Mouse (Mus musculus) heart, embryonic 11.5 days (tissue): ENCODE data around the gene Anp32a. TPM values are rescaled to one million over a fixed set of nuclear protein-coding genes. Genes with fewer than 3 reads are reported as not detected.

Experiments
- ATAC-seq: fragments of 200-750 bp; cut with Nextera tagmentation; replicated peaks from 2 replicates; pipeline ENCODE4 v1.8.0; 2017; ENCODE audit warnings: moderate library complexity; ENCODE audit not compliant: insufficient number of reproducible peaks, low FRiP score, low TSS enrichment
- H3K27ac ChIP-seq: fragments of 300-500 bp; sonication (generic); 2 replicates; pipeline ENCODE4 v1.5.1; 2014; ENCODE audit warnings: mild to moderate bottlenecking, low read depth, low read length
- H3K27me3 ChIP-seq: fragments of 300-500 bp; sonication (generic); 2 replicates; pipeline ENCODE4 v1.6.1; 2014; ENCODE audit warnings: mild to moderate bottlenecking, low read length, mixed read lengths; ENCODE audit not compliant: control insufficient read depth, insufficient read depth
- H3K36me3 ChIP-seq: fragments of 300-500 bp; sonication (generic); 2 replicates; pipeline ENCODE4 v1.6.1; 2014; ENCODE audit warnings: mild to moderate bottlenecking, low read length, moderate library complexity, mixed read lengths; ENCODE audit not compliant: control insufficient read depth, insufficient read depth
- H3K4me1 ChIP-seq: fragments of 300-500 bp; sonication (generic); 2 replicates; pipeline ENCODE4 v1.6.1; 2014; ENCODE audit warnings: low read length; ENCODE audit not compliant: control insufficient read depth, insufficient read depth
- H3K4me2 ChIP-seq: fragments of 300-500 bp; sonication (generic); 2 replicates; pipeline ENCODE4 v1.6.1; 2014; ENCODE audit warnings: mild to moderate bottlenecking, moderate library complexity
- H3K4me3 ChIP-seq: fragments of 300-500 bp; sonication (generic); 2 replicates; pipeline ENCODE4 v1.5.1; 2014; ENCODE audit warnings: low read depth, low read length
- H3K9ac ChIP-seq: fragments of 300-500 bp; sonication (generic); 2 replicates; pipeline ENCODE4 v1.6.1; 2014; ENCODE audit warnings: mild to moderate bottlenecking, low read depth, low read length, moderate library complexity
- H3K9me3 ChIP-seq: fragments of 300-500 bp; sonication (generic); replicated peaks from 2 replicates; pipeline ENCODE4 v1.6.1; 2016; ENCODE audit warnings: low read length; ENCODE audit not compliant: control insufficient read depth
- WGBS: fragments of 180-500 bp; shearing (Covaris S2); extraction: QIAGEN DNeasy Blood & Tissue Kit; methylation state at CpG from one replicate; pipeline ENCODE4 v1.1.7; 2014; ENCODE audit not compliant: insufficient replicate concordance; 5-methylcytosine and 5-hydroxymethylcytosine counted together
- polyA plus RNA-seq: library from polyadenylated mRNA; unstranded; fragments of >200 nt; fragmentation: Nextera tagmentation; extraction: Ambion mirVana; gene quantifications from 2 replicates; pipeline ENCODE4 v1.2.1, GENCODE M21; 2014

Gene Anp32a
- polyA plus RNA-seq, 1 experiment from 2014 or later, result 120 TPM

DNA sequence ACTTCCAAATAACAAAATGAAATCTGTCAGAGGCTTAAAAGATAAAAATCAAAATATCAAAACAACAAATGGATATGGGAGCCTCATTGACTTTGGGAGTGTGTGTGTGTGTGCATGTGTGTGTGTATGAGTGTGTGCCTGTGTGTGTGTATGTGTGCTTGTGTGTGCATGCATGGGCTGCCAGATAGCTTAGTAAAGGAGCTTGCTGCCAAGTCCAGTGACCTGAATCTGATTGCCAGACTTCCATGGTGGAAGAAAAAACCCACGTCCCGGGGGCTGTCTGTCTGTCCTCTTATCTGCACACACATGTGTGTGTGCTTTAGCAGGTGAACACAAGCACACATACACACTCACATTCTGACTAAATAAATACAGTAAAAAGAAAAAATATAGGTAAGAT, 52.4 kb downstream of the Anp32a start:
- Histone ChIP-seq H3K9ac (no peak overlapping the region), H3K27ac (no peak overlapping the region), H3K9me3 (no peaks in the 10 kb centered on the region), H3K4me1 (no peaks in the 10 kb centered on the region), H3K36me3 (no peaks in the 10 kb centered on the region), H3K27me3 (no peaks in the 10 kb centered on the region), H3K4me3 (no peak overlapping the region), H3K4me2 (no peak overlapping the region)
- ATAC-seq, result no peak
- 64% methylated on average over 2 of the region's 2 CpGs for WGBS

- Histone ChIP-seq H3K36me3 (no peaks in the 10 kb centered on the region), H3K4me2 (no peak overlapping the region), H3K4me1 (no peaks in the 10 kb centered on the region), H3K9me3 (no peaks in the 10 kb centered on the region), H3K27ac (no peak overlapping the region), H3K4me3 (no peak overlapping the region), H3K27me3 (no peaks in the 10 kb centered on the region), H3K9ac (no peak overlapping the region)
- no peak for ATAC-seq
- 77% methylated on average over 2 of the region's 2 CpGs for WGBS
These were observed 53.1 kb downstream of the Anp32a start for GRCm38 (mm10) chr9:62394163-62394562.

DNA sequence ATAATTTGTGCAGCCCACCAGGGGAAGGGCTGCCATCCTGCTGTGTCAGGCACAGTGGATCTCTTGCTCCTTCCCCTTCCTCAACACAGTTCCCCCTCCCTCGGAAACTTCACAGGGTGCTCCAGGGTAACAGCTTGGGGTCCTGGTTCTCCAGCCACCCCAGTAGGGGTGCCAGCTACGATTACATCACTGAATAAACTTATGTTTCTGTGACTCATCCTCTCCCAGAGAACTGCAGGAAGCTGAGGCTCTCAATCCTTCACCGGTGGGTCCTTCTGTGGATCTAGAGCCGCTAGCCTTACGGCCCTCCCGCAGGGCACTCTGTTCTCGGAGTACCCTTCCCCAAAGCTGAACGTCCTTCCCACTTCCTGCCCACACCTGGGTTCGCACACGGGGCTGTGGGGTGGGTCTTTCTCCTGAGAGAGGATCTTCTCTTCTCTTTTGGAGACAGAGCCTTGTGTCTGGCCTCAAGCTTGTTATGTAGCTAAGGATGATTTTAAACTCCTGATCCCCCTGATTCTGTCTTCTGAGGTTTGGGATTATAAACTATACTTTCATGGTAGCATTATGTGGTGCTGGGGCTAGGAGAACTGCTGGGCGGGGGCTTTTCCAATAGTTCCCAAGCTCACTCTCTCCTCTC, 59.6 kb downstream of the Anp32a start:
- no peaks in the 10 kb centered on the region for H3K27me3 ChIP-seq
- no peak overlapping the region for H3K4me2 ChIP-seq
- H3K4me1 ChIP-seq, result no peaks in the 10 kb centered on the region
- 38% methylated on average over 11 of the region's 11 CpGs for WGBS
- no peaks in the 10 kb centered on the region for H3K9me3 ChIP-seq
- no peak overlapping the region for H3K9ac ChIP-seq
- H3K36me3 ChIP-seq, result no peaks in the 10 kb centered on the region
- no peak overlapping the region for H3K4me3 ChIP-seq
- ATAC-seq, result no peak
- no peak overlapping the region for H3K27ac ChIP-seq

DNA sequence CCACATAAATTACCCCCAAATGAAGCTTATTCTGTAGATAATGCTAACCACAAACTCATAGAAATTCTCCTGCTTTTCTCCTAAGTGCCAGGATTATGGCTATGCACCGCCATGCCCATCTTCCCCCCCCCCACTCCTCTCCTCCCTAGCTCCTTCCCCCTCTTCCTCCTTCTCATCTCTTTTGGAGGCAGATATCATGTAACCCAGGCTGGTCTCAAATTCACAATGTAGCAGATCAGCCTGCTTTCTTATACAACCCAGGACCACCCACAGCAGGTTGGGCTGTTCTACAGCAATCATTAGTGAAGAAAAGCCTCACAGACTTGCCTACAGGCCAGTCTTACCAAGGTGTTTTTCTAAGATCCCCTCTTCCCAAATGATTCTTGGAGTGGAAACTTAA, 60.5 kb downstream of the Anp32a start:
- Histone ChIP-seq H3K27me3 (no peaks in the 10 kb centered on the region), H3K4me1 (no peaks in the 10 kb centered on the region), H3K27ac (no peak overlapping the region), H3K9ac (no peak overlapping the region), H3K9me3 (no peaks in the 10 kb centered on the region), H3K4me2 (no peak overlapping the region), H3K4me3 (no peak overlapping the region), H3K36me3 (no peaks in the 10 kb centered on the region)
- ATAC-seq, result no peak
- 67% methylated on average over 1 of the region's 1 CpGs for WGBS

GRCm38 (mm10) chr9:62406423-62407013, 65.4 kb downstream of the Anp32a start:
- H3K4me3 ChIP-seq, result no peak overlapping the region
- no peak overlapping the region for H3K9ac ChIP-seq
- H3K27ac ChIP-seq, result no peak overlapping the region
- no peak overlapping the region for H3K4me2 ChIP-seq
- H3K9me3 ChIP-seq, result peaks cover 4% of the 10 kb centered on the region; the same call in 1 of the 2 replicates
- no peaks in the 10 kb centered on the region for H3K36me3 ChIP-seq
- 64% methylated on average over 7 of the region's 7 CpGs for WGBS
- H3K27me3 ChIP-seq, result no peaks in the 10 kb centered on the region
- ATAC-seq, result no peak
- H3K4me1 ChIP-seq, result no peaks in the 10 kb centered on the region

DNA sequence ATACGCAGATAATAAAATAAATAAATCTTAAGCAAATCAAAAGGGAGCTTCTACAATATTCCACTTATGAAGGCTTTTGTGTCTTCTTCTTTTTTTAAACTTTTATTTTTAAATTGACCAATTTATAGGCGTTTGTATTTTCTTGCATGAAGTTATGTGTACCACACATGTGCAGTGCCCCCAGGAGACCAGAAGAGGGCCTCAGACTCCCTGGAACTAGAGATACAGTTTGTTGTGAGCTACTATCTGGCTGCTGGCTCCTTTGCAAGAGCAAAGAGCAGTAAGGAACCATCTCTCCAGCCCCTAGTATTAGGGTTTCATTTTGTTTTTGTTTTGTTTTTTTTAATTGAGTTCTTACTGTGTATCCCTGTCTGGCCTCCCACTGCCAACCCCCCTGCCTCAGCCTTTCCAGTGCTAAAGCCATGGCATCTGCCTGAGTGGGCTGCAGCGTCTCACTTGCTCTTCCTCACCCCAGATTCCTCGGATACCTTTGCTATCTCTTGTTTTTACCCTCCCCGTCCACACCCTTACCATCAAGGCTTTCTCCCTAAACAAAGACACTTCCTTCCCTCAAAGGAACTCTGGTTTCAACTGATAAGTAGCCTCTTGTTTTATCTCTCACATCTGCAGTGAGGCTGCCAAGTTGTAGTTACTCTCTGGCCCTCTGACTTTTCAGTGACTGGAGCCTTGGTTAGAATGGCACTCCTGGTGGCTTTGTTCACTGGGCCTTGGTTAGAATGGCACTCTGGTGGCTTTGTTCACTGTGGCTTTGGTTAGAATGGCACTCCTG, 66.5 kb downstream of the Anp32a start:
- 43% methylated on average over 5 of the region's 5 CpGs for WGBS
- Histone ChIP-seq H3K36me3 (no peaks in the 10 kb centered on the region), H3K9me3 (peaks cover 4% of the 10 kb centered on the region; the same call in 1 of the 2 replicates), H3K27ac (no peak overlapping the region), H3K9ac (no peak overlapping the region), H3K4me1 (no peaks in the 10 kb centered on the region), H3K4me3 (no peak overlapping the region), H3K27me3 (no peaks in the 10 kb centered on the region), H3K4me2 (no peak overlapping the region)
- no peak for ATAC-seq

DNA sequence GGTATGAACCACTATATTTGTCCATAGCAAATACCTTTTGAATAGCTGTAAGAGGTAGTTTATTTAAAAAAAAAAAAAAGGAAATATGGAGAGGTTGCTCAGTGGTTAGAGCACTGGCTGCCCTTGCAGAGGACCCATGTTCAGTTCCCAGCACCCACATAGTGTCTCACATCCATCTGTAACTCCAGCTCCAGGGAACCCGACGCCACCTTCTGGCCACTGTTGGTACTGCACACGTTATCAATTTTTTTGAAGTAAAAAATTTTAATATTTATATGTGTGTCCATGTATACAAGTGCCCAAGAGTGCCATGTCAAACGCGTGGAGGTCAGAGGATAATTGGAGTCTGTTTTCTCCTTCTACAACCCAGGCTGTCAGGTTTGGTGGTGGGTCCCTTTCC, 77.6 kb downstream of the Anp32a start:
- no peaks in the 10 kb centered on the region for H3K27me3 ChIP-seq
- H3K4me2 ChIP-seq, result no peak overlapping the region
- no peaks in the 10 kb centered on the region for H3K36me3 ChIP-seq
- H3K9me3 ChIP-seq, result no peaks in the 10 kb centered on the region; the same call in 1 of the 2 replicates
- no peak overlapping the region for H3K9ac ChIP-seq
- ATAC-seq, result no peak
- no peak overlapping the region for H3K4me3 ChIP-seq
- 54% methylated on average over 5 of the region's 5 CpGs for WGBS
- no peak overlapping the region for H3K27ac ChIP-seq
- H3K4me1 ChIP-seq, result peaks cover 36% of the 10 kb centered on the region

GRCm38 (mm10) chr9:62420261-62420917, 79.3 kb downstream of the Anp32a start:
- Histone ChIP-seq H3K9ac (peak overlapping the region; percentile 34; the same call in 1 of the 2 replicates), H3K36me3 (no peaks in the 10 kb centered on the region), H3K27me3 (no peaks in the 10 kb centered on the region), H3K4me3 (no peak overlapping the region; the same call in 1 of the 2 replicates), H3K4me2 (peak overlapping the region; percentile 63), H3K4me1 (peaks cover 35% of the 10 kb centered on the region), H3K9me3 (no peaks in the 10 kb centered on the region; the same call in 1 of the 2 replicates), H3K27ac (peak overlapping the region; percentile 81)
- 53% methylated on average over 10 of the region's 10 CpGs for WGBS
- ATAC-seq, result 0 out of 2 replicates have a peak, but pooled peaks have one; percentile 15
